Mouse (Mus musculus): ENCODE measurements at regions not wholly inside any gene's neighbourhood (a gene's known extent, or its start where the extent isn't known, plus 50 kb on each side); places are given as distances from the start of the nearest gene placed in this dataset.
A peak's percentile ranks its signal among the peaks of the same experiment; 100 is the strongest.
"Not testable (repeated sequence)": the region's sequence is repeated elsewhere in the genome, so short reads cannot be mapped to it uniquely, and the experiment has no call there.

DNA sequence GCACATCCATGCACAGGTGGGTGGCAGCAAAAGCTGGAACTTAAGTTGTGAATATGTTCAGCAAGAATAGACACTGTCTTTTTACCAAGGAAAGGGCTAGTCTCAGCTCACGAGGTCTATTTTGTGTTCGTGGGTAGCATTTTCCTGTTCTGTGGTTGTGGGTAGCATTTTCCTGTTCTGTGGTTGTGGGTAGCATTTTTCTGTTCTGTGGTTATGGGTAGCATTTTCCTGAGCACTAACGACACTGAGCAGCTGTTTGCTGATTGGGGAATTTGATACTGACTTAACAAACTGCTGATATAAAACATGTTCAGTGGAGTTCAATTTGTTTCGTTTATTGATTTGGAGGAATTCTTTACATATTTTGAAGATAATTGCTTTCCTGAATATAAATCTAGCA lies 837.8 kb upstream of the Vwc2 start:
- DNase-seq = peak; percentile 17 to 52

- DNase-seq = no peak
Measured at GRCm38 (mm10) chr11:10283553-10283952, 830.5 kb upstream of the Vwc2 start.

DNA sequence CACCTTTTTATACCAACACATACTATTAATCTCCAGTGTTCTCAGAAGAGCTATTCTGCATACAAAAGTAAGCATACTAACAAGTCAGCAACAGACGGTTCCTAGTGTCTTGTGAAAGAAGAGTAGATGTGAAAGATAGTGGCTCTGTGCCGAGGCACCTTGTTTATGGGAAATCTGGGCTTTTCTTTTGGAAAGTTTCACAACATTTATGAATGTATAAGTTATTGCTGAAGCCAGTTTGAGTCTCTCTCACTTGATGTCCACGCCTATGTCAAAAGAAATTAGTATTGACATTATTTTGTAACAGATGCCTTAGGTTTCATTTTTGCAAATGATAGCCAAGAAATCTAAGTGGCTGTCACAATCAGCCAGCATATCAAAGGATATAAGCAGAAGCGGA lies 822.0 kb upstream of the Vwc2 start:
- DNase-seq = no peak

- DNase-seq = no peak
Measured at GRCm38 (mm10) chr11:10309023-10309720, 804.9 kb upstream of the Vwc2 start.

GRCm38 (mm10) chr11:10317427-10317826 lies 796.6 kb upstream of the Vwc2 start:
- no peak for DNase-seq

GRCm38 (mm10) chr11:10318048-10318759 lies 795.8 kb upstream of the Vwc2 start:
- no peak for DNase-seq

DNA sequence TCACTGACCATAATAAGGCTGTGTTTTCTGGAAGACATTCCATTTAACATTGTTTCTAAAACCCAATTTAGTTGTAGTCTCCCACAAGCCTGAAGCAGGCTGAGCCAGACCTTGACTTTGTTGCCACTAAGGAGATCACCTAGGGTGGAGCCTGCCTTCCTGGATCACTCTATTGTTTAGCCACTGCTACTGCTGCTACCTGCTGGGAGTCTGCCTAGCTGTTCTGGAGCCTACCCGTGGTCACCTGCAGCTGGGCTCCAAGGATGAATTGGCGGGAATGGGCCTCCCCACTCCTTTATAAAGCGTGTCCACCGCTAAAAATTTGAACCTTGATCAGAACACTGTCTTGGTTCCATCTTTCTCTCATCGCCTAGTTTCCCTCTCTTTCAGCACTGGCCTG lies 783.8 kb upstream of the Vwc2 start:
- DNase-seq = not testable (repeated sequence)

DNA sequence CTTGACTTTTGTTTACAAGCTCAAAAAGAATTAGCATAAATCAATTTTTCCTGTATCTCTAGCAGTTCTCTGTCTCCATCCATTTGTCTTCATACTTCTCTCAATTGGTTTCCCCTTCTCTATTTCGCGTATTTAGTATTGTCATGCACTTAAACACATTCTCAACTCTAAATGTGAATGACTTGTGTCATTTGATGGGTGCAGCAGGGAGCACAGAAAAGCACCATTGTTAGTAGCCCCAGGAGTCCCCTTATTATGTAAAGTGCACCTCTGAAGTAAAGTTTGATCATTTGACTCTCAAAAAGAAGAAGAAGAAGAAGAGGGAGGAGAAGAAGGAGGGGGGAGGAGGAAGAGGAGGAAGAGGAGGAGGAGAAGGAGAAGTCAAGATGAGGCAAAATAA lies 776.2 kb upstream of the Vwc2 start:
- DNase-seq = no peak

- DNase-seq = no peak
Measured at GRCm38 (mm10) chr11:10372340-10372739, 741.7 kb upstream of the Vwc2 start.

All from thymus, adult 18-20 months (tissue).